Mouse (Mus musculus) lung, adult 2 months (tissue): ENCODE results near the gene Gtf2h4. TPM values are rescaled to one million over a fixed set of nuclear protein-coding genes. Genes with fewer than 3 reads are reported as not detected.
A peak's percentile ranks its signal among the peaks of the same experiment; 100 is the strongest.

ENCODE experiments used
- DNase-seq: peaks from one replicate; pipeline ENCODE4 v3.0.0; 2022
- H3K4me1 ChIP-seq: fragments of 200-500 bp; 2 replicates; pipeline ENCODE4 v1.6.1; 2011; ENCODE audit warnings: low read length; ENCODE audit not compliant: control insufficient read depth, insufficient read depth
- H3K4me3 ChIP-seq: fragments of 200-500 bp; replicated peaks from 2 replicates; pipeline ENCODE3; 2011; ENCODE audit warnings: low read depth, mild to moderate bottlenecking, control low read depth, low read length; ENCODE audit errors: extremely low read depth
- CTCF ChIP-seq: fragments of 200-500 bp; IDR thresholded peaks from 2 replicates; pipeline ENCODE4 v1.5.1; 2011; ENCODE audit warnings: mild to moderate bottlenecking, low read length, control low read depth; ENCODE audit not compliant: insufficient read depth
- POLR2A ChIP-seq: fragments of 200-500 bp; IDR thresholded peaks from 2 replicates; pipeline ENCODE4 v1.6.1; 2011; ENCODE audit warnings: low read depth, mild to moderate bottlenecking, control low read depth, low read length, borderline replicate concordance; ENCODE audit errors: extremely low read depth
- WGBS: fragments of 180-500 bp; shearing (Covaris S2); methylation state at CpG from one replicate; pipeline ENCODE4 v1.1.7; 2018; 5-methylcytosine and 5-hydroxymethylcytosine counted together
- polyA plus RNA-seq: library from polyadenylated mRNA; depleted of rRNA; stranded (reverse); fragments of >200 nt; gene quantifications from 2 replicates; pipeline ENCODE4 v1.2.3, GENCODE M21; 2012

Gene Gtf2h4
- polyA plus RNA-seq, 1 experiment: 22.5 TPM

DNA sequence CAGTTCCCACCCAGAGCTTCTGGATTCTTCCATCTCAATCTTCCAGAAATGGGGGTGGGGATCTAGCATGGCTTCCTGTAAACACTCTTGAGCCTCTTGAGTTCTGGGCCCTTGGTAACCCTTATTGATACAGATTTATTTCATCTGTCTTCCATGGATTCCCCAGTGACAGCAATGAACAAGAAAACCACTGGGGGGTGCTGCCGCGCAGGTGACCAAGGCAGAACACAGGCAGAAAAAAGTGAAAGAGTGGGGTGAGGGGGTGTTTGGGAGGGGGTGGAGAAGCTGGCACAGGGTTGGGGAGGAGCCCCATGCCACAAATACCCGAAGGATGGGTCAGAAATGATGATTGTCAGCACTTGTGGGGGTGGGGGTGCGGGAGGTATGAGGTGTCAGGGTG lies 32.3 kb upstream of the Gtf2h4 start:
- peak; percentile 38 for DNase-seq
- 21% methylated on average over 4 of the region's 4 CpGs for WGBS
- H3K4me1 ChIP-seq: no peaks in the 10 kb centered on the region
- TF ChIP-seq POLR2A: no peak
- peak; percentile 54 for TF ChIP-seq CTCF
- no peak overlapping the region for H3K4me3 ChIP-seq

GRCm38 (mm10) chr17:35704621-35705464 lies 31.3 kb upstream of the Gtf2h4 start, which contains the start of gene Ddr1:
Ddr1 (minus strand) TSS chr17:35704621.
- Histone ChIP-seq H3K4me1 (no peaks in the 10 kb centered on the region), H3K4me3 (no peak within 1 kb of the TSS)
- WGBS: 10% methylated on average over 19 of the region's 19 CpGs
- TF ChIP-seq CTCF: no peak
- TF ChIP-seq POLR2A: no peak
- peak; percentile 24 for DNase-seq

- no peak for DNase-seq
- Histone ChIP-seq H3K4me3 (no peak overlapping the region), H3K4me1 (no peaks in the 10 kb centered on the region)
- TF ChIP-seq CTCF (no peak), POLR2A (no peak)
- 17% methylated on average over 14 of the region's 14 CpGs for WGBS
These were observed 30.3 kb upstream of the Gtf2h4 start for GRCm38 (mm10) chr17:35703751-35704271.

DNA sequence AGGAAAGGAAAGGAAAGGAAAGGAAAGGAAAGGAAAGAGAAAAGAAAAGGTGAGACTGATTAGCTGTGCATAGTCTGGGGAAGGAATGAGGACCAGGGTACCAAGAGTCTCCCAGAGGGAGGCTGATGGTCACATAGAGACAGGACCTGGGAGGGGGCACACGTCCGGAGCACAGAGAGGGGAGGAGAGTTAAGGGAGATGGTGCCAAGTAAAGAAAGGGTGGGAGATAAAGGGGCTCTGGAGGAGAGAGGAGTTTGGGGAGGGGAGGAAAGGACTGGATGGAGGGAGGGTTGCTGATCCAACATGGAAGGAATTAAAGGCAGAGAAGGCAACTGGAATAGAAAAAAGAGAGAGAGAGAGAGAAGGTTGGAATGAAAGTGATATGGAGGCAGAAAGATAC lies 29.5 kb upstream of the Gtf2h4 start:
- no peak for DNase-seq
- H3K4me1 ChIP-seq: no peaks in the 10 kb centered on the region
- H3K4me3 ChIP-seq: no peak overlapping the region
- WGBS: 37% methylated on average over 2 of the region's 2 CpGs
- TF ChIP-seq POLR2A (no peak), CTCF (no peak)

- WGBS: 46% methylated on average over 4 of the region's 4 CpGs
- Histone ChIP-seq H3K4me1 (no peaks in the 10 kb centered on the region; the same call in 1 of the 2 replicates), H3K4me3 (no peak overlapping the region)
- TF ChIP-seq POLR2A (no peak), CTCF (no peak)
- DNase-seq: no peak
These were observed 29.1 kb upstream of the Gtf2h4 start for GRCm38 (mm10) chr17:35702605-35703004.

GRCm38 (mm10) chr17:35701978-35702461 lies 28.5 kb upstream of the Gtf2h4 start:
- DNase-seq: peak; percentile 62
- TF ChIP-seq CTCF (no peak), POLR2A (no peak)
- peak overlapping the region; percentile 43 for H3K4me3 ChIP-seq
- H3K4me1 ChIP-seq: peaks cover 2% of the 10 kb centered on the region
- WGBS: 15% methylated on average over 16 of the region's 16 CpGs

DNA sequence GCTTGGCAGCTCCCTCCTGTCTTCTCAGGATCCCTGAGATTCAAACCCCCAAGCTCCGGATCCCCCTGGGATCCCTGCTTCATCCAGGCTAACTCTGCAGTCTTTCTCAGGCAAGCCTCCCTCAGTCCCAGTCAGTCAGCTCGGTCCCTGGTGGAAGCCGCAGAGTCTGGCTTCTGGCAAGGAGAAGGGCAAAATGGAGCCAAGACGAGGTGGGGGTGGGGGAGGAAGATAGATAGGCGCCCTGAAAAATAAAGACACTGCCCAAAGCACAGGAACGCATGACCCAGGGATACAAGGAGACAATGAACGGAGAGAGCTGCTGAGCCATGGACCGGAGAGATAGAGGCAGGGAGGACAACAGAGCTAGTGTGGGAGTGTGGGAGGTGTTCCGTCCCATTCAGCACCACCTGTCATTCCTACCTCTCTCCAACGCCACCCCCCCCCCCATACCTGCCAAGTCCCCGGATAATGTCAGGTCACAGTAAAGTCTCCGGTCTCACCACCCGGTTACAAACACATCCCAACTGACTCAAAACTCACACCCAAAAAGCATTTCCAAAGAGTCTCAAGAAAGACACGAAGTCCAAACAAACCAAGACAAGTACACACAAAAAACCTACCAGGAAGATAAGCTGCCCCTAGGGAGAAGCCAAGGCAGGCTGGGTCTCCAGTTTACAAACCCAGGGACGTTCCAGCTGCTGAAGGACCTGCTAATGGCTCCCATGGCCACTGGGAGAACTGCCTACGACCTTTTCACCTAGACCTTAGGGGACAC lies 27.9 kb upstream of the Gtf2h4 start:
- DNase-seq: peak; percentile 31
- 5% methylated on average over 16 of the region's 16 CpGs for WGBS
- TF ChIP-seq POLR2A (peak; percentile 30; the same call in 1 of the 2 replicates), CTCF (no peak)
- Histone ChIP-seq H3K4me3 (peak overlapping the region; percentile 51), H3K4me1 (peaks cover 2% of the 10 kb centered on the region)

- TF ChIP-seq CTCF (no peak), POLR2A (peak; percentile 57; the same call in 1 of the 2 replicates)
- WGBS: 1% methylated on average over 63 of the region's 66 CpGs
- peak; percentile 81 for DNase-seq
- peak overlapping the region; percentile 65 for H3K4me3 ChIP-seq
- H3K4me1 ChIP-seq: peaks cover 2% of the 10 kb centered on the region
These were observed 26.9 kb upstream of the Gtf2h4 start for GRCm38 (mm10) chr17:35700371-35700961.

- peaks cover 2% of the 10 kb centered on the region for H3K4me1 ChIP-seq
- 5% methylated on average over 19 of the region's 19 CpGs for WGBS
- peak overlapping the region; percentile 65 for H3K4me3 ChIP-seq
- DNase-seq: peak; percentile 75
- peak; percentile 67; the same call in 1 of the 2 replicates for TF ChIP-seq POLR2A
- no peak for TF ChIP-seq CTCF
These were observed 26.4 kb upstream of the Gtf2h4 start for GRCm38 (mm10) chr17:35699919-35700318.
